Mouse (Mus musculus) A20 (cell line): ENCODE results near the gene Tbc1d20.

Experiments used
- DNase-seq: peaks from one replicate; pipeline ENCODE4 v3.0.0-alpha.2; 2011; ENCODE audit warnings: low read depth, low spot score

Gene Tbc1d20

DNA sequence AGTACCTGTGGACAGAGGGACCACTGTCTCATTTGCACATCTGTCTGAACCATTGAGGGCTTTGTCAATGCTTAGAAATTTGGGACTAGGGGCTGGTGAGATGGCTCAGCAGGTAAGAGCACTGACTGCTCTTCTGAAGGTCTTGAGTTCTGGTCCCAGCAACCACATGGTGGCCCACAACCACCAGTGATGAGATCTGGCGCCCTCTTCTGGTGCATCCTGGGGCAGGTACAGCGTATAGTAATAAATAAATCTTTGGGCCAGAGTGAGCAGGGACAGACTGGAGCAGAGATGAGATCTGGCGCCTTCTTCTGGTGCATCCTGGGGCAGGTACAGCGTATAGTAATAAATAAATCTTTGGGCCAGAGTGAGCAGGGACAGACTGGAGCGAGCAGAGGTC, 65.3 kb downstream of the Tbc1d20 start:
- peak; percentile 39 for DNase-seq

DNA sequence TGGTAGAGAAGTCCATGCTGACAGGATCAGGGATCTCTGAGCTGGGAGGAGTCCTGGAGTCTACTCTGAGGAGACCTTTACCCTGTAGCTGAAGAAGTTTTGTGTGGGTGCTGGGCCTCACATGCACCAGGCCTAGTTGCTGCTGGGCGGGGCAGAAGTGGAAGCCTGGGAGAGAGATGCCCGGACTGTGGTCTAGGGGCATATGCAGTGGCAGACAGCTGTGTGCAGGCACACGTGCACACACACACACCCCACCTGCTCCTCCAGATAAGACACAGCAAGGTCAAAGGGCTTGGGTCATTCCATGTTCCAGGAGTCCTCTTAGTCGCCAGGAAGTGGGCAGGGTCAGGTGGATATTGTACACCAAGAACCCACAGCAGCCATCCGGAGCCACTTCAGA, 66.0 kb downstream of the Tbc1d20 start:
- no peak for DNase-seq

DNA sequence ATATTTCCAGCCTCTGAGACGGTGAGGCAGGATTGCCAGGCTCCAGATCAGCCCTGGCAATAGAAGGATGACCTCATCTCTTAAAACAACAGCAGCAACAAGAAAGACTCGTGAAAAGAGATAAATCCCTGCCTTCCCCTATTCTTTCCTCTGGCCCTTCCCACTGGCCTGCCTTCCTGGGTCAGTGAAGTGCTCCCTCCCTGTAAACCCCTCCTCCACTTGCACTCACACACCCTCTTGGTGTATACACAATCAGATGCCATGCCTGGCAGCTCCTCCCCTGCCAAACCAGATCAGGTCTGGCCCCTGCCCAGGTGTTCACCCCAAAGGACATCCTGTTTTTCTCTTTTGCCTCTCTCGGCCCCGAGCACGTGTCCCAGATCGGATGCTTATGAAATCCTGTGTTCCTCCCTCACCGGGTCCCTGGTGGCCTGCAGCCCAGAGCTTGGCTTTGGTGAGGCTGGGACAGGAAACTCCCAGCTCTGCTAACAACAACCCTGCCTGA, 66.7 kb downstream of the Tbc1d20 start:
- DNase-seq, result no peak

DNA sequence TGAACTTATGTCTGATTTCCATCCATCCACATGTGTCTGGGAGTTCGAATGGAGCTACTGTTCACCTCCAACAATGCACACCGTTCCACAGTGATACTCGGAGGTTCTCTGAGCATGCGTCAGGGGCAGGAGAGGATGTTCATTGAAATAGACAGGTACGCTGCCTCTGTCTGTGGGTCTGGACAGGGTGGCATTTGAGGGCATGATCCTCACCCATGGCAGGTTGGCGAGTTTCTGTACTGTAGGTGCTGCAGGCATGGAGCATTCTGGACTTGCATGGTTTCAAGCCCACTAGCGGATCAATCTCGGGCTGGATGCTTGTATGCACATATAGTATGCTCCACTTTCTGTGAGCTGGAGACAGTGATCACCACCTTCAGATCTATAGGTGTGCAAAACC, 67.6 kb downstream of the Tbc1d20 start:
- no peak for DNase-seq
